Mouse (Mus musculus) layer of hippocampus, adult 2 months (tissue): Measurements from ENCODE around the gene Pawr. TPM values are rescaled to one million over a fixed set of nuclear protein-coding genes. Genes with fewer than 3 reads are reported as not detected.

ENCODE experiments used
- DNase-seq, 2 experiments: peaks; one replicate each; pipeline ENCODE4 v3.0.0; 2022; ENCODE audit warnings: low spot score in 2 of 2
- H3K27ac ChIP-seq: fragments of 200-600 bp; 2 replicates; pipeline ENCODE4 v1.8.1; 2022
- H3K4me3 ChIP-seq: fragments of 200-600 bp; 2 replicates; pipeline ENCODE4 v1.8.1; 2022; ENCODE audit warnings: mild to moderate bottlenecking
- CTCF ChIP-seq: fragments of 200-600 bp; conservative IDR thresholded peaks from 2 replicates; pipeline ENCODE4 v1.8.1; 2022; ENCODE audit warnings: antibody characterized with exemption, mild to moderate bottlenecking, moderate library complexity
- total RNA-seq, 2 experiments: library from RNA; stranded (reverse); gene quantifications; 2 replicates each; pipeline ENCODE4 v1.2.3; 2021

Pawr gene
- total RNA-seq, 2 experiments from 2014 or later: 2.1 to 2.4 TPM

DNA sequence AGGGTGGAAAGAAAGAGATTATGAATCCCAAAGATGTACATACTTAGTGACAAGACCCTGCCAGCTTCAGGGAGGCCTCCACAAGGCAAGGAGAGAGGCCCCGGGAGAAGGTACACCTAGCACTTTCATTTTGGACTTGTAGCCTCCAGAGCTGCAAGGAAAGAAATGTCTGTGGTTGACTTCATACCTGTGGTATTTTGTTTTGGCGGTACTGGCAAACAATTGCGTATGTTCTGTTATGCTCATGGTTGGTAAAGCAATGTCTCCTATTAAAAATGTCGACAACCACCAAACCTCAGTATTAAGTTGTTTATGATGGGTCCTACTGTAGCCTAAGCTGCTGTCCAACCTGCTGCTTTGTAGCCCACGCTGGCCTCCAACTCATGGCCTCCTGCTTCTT lies 40.9 kb downstream of the Pawr start:
- Histone ChIP-seq H3K27ac (no peak overlapping the region), H3K4me3 (no peak overlapping the region)
- no peak for DNase-seq
- no peak for TF ChIP-seq CTCF

DNA sequence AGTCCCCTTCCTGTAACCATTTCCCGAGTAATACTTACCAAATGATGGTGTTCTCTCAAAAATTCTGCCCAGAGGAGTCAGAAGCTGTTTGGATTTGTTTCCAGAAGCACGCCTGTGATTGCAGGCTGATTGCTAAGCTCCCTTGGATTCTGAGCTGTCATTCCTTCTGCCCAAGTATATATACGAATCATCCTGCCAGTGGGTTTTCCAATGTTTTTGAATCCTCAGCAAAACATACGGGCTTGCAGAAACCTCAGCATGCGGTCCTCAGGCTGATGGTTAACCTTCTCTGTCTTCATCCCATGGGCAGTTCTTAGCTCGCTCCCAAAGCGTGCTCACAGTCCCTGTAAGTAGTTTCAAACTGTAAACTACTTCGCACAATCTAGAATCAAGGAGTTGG lies 43.9 kb downstream of the Pawr start:
- no peak for TF ChIP-seq CTCF

DNA sequence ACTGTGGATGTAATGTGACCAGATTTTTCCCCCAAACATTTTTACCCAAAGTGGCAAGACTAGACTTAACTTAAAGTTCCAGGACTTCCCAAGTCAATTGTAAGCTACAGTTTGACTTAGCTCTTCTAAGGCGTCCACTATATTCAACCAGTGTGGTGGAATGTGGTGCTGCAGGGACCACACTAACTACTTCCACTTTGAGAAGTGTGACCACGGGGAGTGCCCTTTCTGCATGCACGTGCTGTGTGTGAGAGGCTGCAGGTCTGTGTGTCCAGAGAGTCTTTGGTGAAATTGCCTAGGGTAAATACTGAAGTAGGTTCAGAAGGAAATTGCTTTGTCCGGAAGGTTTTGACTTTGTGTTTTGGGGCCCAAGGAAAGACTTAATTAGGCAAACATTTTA lies 44.4 kb downstream of the Pawr start:
- TF ChIP-seq CTCF: no peak
- no peak for DNase-seq

More for the DNA sequence above, 43.9 kb downstream of the Pawr start:
- DNase-seq: no peak
- Histone ChIP-seq H3K27ac (no peak overlapping the region), H3K4me3 (no peak overlapping the region)

DNA sequence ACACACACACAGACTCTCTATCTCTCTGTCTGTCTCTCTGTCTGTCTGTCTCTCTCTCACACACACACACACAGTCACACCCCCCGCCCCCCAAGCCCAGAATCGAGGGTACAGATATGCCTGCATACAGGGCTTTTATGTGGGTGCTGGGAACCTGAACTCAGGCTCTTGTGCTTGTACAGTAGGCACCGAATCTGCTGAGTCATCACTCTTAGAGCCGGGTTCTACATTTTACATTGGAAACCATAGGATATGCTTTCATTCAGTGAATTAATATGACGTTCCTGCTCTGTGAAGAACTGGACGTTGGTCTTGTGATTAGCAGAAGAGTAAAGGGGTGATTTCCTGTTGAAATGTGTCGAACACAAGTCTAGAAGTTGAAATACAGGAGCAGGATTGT lies 45.4 kb downstream of the Pawr start:
- no peak for TF ChIP-seq CTCF
- Histone ChIP-seq H3K4me3 (no peak overlapping the region), H3K27ac (no peak overlapping the region)
- DNase-seq: no peak

More for the DNA sequence above, 44.4 kb downstream of the Pawr start:
- H3K4me3 ChIP-seq: no peak overlapping the region
- no peak overlapping the region for H3K27ac ChIP-seq

DNA sequence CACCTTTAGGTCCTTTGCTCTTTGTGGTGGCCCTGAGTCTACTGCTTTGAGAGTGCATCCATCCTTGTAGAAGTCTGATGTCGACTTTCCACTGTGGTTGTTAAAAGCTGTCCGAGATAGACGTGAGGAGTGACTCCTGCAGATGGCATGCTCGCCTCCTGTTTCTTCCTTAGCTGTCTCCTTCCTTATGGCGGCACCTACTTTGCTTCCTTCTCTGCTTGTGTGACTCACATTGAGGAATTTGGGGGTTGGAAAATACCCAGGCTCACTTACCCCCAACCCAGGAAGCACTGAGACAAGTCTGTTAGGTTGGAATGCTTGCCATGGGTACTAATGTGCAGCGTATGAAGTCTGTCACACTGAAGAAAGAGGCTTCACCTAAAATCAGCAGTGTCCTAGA lies 46.1 kb downstream of the Pawr start:
- no peak for TF ChIP-seq CTCF
- H3K4me3 ChIP-seq: no peak overlapping the region
- no peak overlapping the region for H3K27ac ChIP-seq
- no peak for DNase-seq

DNA sequence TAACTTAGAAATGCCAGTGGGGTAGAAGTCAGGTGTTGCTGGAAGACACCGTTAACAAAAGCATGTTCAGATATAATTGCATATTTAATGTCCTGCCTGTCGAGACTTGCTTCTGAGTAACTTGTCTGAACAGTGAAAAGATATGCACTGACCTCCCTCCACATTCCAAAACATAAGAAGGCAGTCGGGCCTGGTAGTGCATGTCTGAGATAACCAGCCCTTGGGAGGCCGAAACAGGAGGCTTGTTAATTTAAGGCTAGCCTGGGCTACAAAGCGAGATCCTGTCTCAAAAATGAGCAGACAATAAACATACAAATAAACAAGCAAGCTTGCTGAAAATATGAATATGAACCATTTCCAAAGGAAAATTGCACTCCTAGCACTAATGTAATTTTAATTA lies 46.6 kb downstream of the Pawr start:
- DNase-seq: no peak
- TF ChIP-seq CTCF: no peak
- Histone ChIP-seq H3K4me3 (no peak overlapping the region), H3K27ac (no peak overlapping the region)

DNA sequence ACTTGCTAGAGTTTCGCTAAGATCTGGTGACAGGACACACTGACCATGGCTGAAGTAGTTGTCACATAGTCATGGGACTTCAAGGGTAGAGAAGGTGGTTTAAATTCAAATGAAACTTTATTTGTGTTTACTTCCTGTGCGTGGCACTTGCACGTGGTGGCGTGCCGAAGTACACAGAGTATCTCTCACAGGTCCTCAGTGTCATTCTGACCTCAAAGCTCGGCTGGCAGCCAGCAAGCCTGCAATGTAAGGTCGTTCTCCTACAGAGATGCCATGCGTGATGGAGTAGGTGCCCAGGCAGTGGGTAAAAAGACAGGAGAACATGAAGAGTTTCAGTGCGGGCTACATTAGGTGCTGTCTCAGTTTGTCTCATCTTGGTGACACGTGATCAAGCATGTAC lies 48.8 kb downstream of the Pawr start:
- no peak overlapping the region for H3K4me3 ChIP-seq
- no peak for TF ChIP-seq CTCF
- H3K27ac ChIP-seq: no peak overlapping the region
- DNase-seq: no peak

DNA sequence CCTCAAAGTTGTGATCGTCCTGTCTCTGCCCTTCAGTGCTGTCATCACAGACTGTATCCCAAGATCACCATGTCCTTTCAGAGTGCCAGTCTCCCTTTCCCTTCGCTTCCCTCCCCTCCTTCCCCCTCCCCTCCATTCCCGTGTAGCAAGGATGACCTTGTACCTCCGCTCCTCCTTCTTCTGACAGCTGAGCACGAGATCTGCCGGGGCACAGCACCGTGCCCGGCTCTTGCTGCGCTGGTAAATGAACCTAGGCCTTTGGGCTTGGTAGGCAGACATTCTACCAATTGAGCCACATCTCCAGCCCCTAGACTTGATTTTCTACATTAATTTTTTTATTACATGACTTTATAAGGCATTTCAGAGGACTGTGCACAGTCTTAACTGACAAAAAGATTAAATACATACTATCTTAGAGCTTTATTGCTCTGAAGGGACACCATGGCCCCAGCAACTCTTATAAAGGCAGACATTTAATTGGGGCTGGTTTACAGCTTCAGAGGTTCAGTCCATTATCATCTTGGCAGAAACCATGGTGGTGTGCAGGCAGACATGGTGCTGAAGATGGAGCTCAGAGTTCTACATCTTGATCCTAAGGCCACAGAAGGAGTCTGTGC lies 52.3 kb downstream of the Pawr start:
- no peak for DNase-seq
- Histone ChIP-seq H3K4me3 (no peak overlapping the region), H3K27ac (no peak overlapping the region)
- no peak for TF ChIP-seq CTCF

DNA sequence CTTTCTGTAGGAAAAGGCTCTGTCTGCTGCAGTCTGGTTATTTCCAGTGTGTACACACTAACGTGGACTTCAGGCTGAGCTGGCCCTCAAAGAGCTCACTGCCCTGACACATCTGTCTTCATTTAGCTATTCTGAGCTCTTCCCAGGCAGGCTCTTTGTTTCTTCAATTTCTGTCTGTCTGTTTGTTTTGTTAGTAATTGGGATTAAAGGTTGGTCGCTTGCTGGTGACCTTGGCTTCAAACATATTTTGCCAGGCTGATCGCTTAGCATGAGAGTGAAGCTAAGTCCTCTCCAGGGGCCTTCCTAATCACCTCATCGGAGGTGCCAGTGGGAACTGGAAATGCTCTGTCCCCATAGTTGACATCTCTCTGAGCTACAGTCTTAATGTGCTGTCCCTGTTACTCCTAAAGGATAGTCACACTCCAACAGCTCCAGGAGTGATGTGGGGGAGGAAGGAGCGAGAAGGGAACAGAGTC lies 53.6 kb downstream of the Pawr start:
- no peak overlapping the region for H3K27ac ChIP-seq
- H3K4me3 ChIP-seq: no peak overlapping the region
- no peak for TF ChIP-seq CTCF
- DNase-seq: no peak

DNA sequence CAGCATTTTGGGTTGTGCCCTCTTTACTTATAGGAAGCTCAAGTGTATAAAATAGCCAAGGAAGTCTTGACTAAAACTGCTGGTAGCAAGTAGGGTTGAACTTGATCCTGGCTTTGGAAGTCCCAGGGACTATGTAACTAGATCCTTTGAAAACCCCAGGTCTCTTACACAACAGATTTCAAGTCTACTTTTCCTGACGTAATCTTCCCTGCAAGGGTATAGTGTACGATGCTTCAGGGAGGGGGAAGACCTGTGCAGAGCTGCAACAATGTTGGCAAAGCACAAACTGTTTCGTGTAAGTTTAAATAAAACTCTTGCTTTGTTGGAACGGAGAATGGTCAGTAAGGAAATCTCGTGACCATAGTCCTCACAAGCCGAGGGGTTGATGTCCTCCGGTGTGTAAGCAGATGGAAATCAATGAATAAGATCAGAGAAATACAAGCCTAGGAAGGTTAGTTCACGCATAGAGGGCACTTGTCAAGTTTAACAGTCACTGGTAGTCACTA lies 56.5 kb downstream of the Pawr start:
- no peak for TF ChIP-seq CTCF
- Histone ChIP-seq H3K27ac (no peak overlapping the region), H3K4me3 (no peak overlapping the region)
- no peak for DNase-seq

DNA sequence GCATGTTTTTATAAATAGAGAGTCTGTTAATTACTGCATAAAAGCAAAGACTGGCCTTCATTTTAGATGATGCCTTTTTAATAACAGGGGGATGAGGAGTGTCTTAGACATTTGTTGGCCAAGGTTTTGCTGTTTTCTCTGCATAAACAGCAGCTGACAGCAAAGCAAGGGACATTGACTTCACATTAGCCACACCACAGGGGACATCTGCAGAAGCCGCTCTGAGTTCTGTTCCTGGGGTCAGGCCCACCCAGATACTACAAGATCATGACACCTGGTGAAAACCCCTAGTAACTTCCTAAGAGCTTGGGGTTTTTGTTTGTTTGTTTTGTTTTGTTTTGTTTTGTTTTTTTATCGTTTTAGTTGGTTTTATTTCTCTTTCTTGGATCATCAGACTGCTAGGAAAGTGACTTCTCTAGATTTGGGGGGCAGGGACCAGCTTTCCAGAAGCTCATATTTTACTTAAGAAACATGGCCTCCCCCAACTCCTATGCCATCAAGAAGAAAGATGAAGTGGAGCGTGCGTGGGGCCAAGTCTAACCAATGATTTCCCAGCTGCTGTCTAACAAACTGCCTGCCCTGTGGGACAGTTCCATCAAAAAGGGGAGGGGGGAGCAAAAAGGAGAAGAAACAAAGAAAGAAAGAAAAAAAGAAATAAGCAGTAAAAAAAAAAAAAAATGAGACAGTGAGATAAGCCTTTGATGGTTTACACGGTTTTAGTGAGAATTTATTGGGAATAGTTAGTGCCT lies 57.4 kb downstream of the Pawr start:
- TF ChIP-seq CTCF: no peak
- Histone ChIP-seq H3K4me3 (no peak overlapping the region), H3K27ac (no peak overlapping the region)
- no peak for DNase-seq

DNA sequence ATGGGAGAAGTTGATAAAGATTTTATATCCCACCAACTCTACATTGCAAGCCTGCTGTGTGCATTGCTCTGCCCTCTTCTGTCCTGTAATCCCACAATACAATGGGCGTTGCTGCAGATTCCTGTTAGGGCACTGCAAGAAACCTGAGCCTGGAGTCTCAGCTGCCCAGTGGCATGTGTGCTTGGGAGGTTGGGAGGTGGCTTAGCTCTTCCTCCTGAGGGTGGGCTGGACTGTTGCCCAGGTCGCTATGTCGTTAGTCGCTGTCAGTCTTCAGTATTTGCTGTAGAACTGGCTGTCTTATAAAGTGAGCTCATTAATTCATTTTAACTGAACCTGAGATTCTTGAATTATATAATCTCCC lies 58.0 kb downstream of the Pawr start:
- no peak for DNase-seq
- TF ChIP-seq CTCF: no peak
- Histone ChIP-seq H3K27ac (no peak overlapping the region), H3K4me3 (no peak overlapping the region)

DNA sequence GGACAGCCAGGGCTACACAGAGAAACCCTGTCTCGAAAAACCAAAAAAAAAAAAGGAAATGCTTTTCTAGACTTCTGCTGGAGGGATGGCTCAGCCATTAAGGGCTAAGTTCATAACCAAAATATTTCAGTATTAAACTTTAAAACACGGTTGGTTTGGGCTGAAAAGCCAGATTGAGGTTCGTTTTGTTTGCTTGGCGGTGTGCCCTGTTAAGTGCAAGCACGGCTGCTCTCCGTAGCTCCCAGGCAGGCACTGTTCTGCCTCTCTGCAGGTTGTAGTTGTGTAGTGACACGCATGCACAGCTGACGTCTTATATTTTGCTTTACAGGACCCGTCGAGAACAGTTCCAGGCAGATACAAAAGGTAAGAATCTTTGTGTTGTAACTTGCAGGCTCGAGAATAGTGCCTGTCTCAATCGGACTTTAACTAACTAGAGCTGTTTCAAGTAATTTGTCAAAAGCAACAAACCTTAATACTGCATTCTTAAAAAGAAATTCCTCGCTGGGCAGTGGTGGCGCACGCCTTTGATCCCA lies 59.5 kb downstream of the Pawr start:
- TF ChIP-seq CTCF: no peak

DNA sequence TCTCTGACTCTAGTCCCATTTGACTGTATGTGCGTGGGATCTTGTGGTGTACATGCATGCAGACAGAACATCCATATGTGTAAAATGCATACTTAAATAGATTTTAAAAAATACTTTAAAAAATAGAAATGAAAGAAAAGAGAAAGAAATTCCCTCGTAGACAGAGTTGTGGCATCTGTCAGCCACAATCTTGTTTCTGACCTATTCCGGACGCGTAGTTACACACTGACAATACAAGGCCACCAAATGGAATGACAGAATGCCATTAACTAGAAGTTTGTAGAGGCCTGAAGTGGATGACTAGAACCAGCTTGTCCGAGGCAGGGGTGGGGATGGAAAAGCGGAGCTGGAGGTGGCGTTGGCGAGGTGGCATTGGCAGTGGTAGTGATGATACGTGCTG lies 60.2 kb downstream of the Pawr start:
- Histone ChIP-seq H3K4me3 (no peak overlapping the region), H3K27ac (no peak overlapping the region)
- DNase-seq: no peak
- no peak for TF ChIP-seq CTCF

More for the DNA sequence above, 59.5 kb downstream of the Pawr start:
- Histone ChIP-seq H3K4me3 (no peak overlapping the region), H3K27ac (no peak overlapping the region)
- no peak for DNase-seq
